Mouse (Mus musculus) liver, adult 2 months (tissue): Measurements from ENCODE around the gene Cdc34.

Experiments used
- CTCF ChIP-seq: fragments of 200-500 bp; IDR thresholded peaks from 2 replicates; pipeline ENCODE4 v1.5.1; 2011; ENCODE audit warnings: low read depth, low read length, control low read depth
- POLR2A ChIP-seq: fragments of 200-500 bp; IDR thresholded peaks from 2 replicates; pipeline ENCODE4 v1.6.1; 2011; ENCODE audit warnings: low read length, control low read depth; ENCODE audit not compliant: insufficient read depth; ENCODE audit errors: extremely low read depth

DNA sequence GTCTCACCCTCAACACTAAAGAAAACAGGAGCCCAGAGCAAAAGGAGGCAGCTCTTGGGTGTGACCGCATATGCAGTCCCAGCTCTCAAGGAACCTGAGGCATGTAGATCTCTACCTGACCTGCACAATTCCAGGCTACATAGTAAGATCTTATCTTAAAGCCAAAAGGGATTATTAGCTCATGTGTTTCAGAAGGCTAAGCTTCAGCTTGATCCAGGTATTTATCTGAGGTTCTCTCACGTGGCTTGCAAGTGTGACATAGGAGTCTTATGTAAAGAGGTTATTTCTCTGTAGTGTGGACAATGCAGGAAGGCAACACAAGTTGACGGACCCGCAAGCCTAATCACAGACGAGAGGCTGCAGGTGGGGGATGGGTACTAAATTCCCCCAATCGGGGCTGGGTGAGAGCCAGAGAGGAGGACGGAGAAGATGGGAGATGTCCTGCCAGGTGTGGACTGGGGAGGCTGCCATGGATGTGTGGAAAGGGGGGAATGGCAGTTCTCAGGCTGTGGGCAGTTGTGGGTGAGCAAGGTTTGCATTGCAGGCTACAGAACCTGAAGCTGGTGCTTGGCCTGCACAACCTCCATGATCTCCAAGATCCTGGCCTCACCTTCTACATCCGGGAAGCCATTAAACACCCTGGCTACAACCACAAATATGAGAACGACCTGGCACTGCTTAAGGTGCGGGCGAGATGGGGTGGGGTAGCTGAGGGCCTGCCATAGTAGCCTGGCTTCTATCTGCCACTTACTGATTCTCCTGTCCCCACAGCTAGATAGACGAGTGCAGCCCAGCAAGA is 11.8 kb downstream of the Cdc34 start:
- TF ChIP-seq CTCF (no peak), POLR2A (no peak)
